Mouse (Mus musculus) CH12.LX (cell line): ENCODE measurements around the gene Gm43064.

Experiments
- BHLHE40 ChIP-seq: IDR thresholded peaks from 2 replicates; pipeline ENCODE4 v1.6.1; 2011; ENCODE audit warnings: mild to moderate bottlenecking, low read depth, low read length, improper control_type of control experiment
- CTCF ChIP-seq, 2 experiments: IDR thresholded peaks in 1 of 2; conservative IDR thresholded peaks in 1 of 2; 2 replicates each; pipeline ENCODE4 v1.5.1; 2011 to 2012; ENCODE audit warnings: low read depth in 2 of 2, low read length in 2 of 2, improper control_type of control experiment in 1 of 2, inconsistent platforms in 1 of 2, mild to moderate bottlenecking in 1 of 2, moderate library complexity in 1 of 2
- E2F4 ChIP-seq: IDR thresholded peaks from 2 replicates; pipeline ENCODE4 v1.6.1; 2011; ENCODE audit warnings: low read depth, low read length, improper control_type of control experiment; ENCODE audit not compliant: insufficient replicate concordance
- HCFC1 ChIP-seq: IDR thresholded peaks from 2 replicates; pipeline ENCODE4 v1.6.1; 2012; ENCODE audit warnings: low read depth, mild to moderate bottlenecking, inconsistent platforms, low read length, improper control_type of control experiment
- IRF4 ChIP-seq: IDR thresholded peaks from 2 replicates; pipeline ENCODE4 v1.6.1; 2014; ENCODE audit warnings: low read depth, mild to moderate bottlenecking, inconsistent platforms, low read length, improper control_type of control experiment
- JUND ChIP-seq: conservative IDR thresholded peaks from 2 replicates; pipeline ENCODE4 v1.6.1; 2011; ENCODE audit warnings: low read depth, low read length, improper control_type of control experiment
- NRF1 ChIP-seq: IDR thresholded peaks from 2 replicates; pipeline ENCODE4 v1.6.1; 2014; ENCODE audit warnings: low read depth, mild to moderate bottlenecking, inconsistent platforms, low read length, improper control_type of control experiment, moderate library complexity
- POLR2A ChIP-seq: IDR thresholded peaks from 2 replicates; pipeline ENCODE4 v1.6.1; 2011; ENCODE audit warnings: low read depth, mild to moderate bottlenecking, improper control_type of control experiment, low read length
- POLR2AphosphoS2 ChIP-seq: IDR thresholded peaks from 2 replicates; pipeline ENCODE4 v1.6.1; 2011; ENCODE audit warnings: low read depth, low read length, improper control_type of control experiment
- RCOR1 ChIP-seq: conservative IDR thresholded peaks from 2 replicates; pipeline ENCODE4 v1.6.1; 2012; ENCODE audit warnings: low read depth, mild to moderate bottlenecking, inconsistent platforms, low read length, improper control_type of control experiment
- SMC3 ChIP-seq: IDR thresholded peaks from 2 replicates; pipeline ENCODE4 v1.6.1; 2011; ENCODE audit warnings: low read depth, low read length, improper control_type of control experiment
- TCF12 ChIP-seq: IDR thresholded peaks from 2 replicates; pipeline ENCODE4 v1.6.1; 2014; ENCODE audit warnings: low read depth, mild to moderate bottlenecking, inconsistent platforms, low read length, improper control_type of control experiment
- USF1 ChIP-seq: IDR thresholded peaks from 2 replicates; pipeline ENCODE4 v1.6.1; 2014; ENCODE audit warnings: low read depth, mild to moderate bottlenecking, inconsistent platforms, low read length, improper control_type of control experiment
- ZNF384 ChIP-seq: IDR thresholded peaks from 2 replicates; pipeline ENCODE4 v1.6.1; 2012; ENCODE audit warnings: low read depth, low read length, improper control_type of control experiment, inconsistent platforms

- no peak for TF ChIP-seq POLR2A
- no peak for TF ChIP-seq CTCF (conservative IDR thresholded peaks at IDR 0.05 in 1 of 2, IDR thresholded peaks at IDR 0.05 in 1 of 2; ENCODE audit: low read depth in 2 of 2, low read length in 2 of 2)
- TF ChIP-seq IRF4 = peak; percentile 20; the same call in 1 of the 2 replicates
- TF ChIP-seq HCFC1 = no peak
- TF ChIP-seq E2F4 = no peak
- no peak for TF ChIP-seq TCF12
- no peak for TF ChIP-seq USF1
- no peak for TF ChIP-seq RCOR1
- TF ChIP-seq POLR2AphosphoS2 = no peak
- no peak for TF ChIP-seq SMC3
- no peak for TF ChIP-seq JUND
- no peak for TF ChIP-seq NRF1
- TF ChIP-seq BHLHE40 = peak; percentile 30; the same call in 1 of the 2 replicates
- TF ChIP-seq ZNF384 = no peak
These were observed 42.1 kb downstream of the Gm43064 start for GRCm38 (mm10) chr3:103851481-103851880.
